Mouse (Mus musculus) layer of hippocampus, postnatal 36 days (tissue): ENCODE data around the gene Slc25a24. TPM values are rescaled to one million over a fixed set of nuclear protein-coding genes. Genes with fewer than 3 reads are reported as not detected.

Experiments
- DNase-seq, 2 experiments: peaks; one replicate each; pipeline ENCODE4 v3.0.0; 2022
- total RNA-seq, 2 experiments: library from RNA; stranded (reverse); gene quantifications; 2 replicates each; pipeline ENCODE4 v1.2.3; 2021

Gene Slc25a24
- 1 to 10 TPM; 2.9 to 3.0 TPM for total RNA-seq

DNA sequence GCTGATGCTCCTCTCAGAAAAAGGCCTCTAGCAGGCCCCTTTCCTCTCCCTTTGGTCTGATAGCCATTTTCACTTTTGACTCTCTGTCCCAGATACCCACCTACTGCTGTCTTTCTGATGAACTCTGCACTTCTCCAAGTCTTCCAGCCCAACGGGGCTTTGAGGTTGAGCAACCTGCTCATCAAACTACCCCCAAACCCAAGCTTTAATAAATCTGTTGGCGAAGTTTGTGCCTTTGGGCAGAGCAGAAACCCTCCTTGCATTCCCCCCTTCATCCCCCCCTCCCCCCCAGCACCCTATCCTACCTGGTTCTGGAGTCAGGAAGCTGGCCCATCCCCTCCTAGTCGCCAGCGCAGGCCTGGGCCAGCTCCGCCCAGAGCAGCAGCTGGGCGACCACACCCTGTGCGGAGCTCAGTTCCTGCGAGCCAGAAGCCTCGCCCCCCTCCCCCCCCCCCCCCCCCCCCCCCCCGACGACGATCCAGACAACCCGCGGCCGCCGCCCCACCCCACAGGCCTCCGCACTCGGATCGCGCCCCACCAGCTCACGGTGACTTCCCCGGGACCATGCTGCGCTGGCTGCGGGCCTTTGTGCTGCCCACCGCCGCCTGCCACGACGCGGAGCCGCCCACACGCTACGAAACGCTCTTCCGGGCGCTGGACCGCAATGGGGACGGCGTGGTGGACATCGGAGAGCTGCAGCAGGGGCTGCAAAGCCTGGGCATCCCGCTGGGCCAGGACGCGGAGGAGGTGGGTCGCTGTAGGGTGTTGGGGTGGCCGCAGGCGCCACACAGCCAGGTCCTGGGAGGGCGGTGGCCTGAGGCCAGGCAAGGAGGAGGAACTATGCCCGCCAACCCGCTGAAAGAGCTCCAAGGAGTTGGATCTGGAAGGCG is at the start of gene Slc25a24:
Gene Slc25a24, plus strand, starts transcription at position 509 of the 890 bp plus-strand sequence.
- peak; percentile 9 to 10 for DNase-seq

DNA sequence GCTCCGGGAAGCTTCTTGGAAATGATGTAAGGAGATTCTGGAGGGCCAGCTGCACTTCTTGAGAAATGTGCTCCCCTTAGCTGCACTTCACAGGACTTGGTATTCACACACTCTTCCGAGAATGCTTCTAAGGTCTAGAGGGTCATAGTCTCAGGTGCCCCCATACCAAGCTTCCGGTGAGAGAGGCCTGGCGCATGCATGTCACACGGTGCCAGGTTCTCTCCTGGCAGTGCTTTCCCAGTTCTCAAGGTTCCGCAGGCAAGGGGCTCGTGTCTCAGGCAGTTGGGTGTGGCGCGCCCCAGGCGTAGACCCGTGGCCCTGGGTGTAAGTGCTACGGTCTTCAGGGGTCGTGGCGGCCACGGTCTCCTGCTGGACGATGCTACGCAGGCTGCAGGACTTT is 42.8 kb upstream of the Slc25a24 start, which contains the start of gene Slc25a54:
Gene Slc25a54, plus strand, starts transcription at position 301 of the 400 bp plus-strand sequence.
- no peak for DNase-seq

DNA sequence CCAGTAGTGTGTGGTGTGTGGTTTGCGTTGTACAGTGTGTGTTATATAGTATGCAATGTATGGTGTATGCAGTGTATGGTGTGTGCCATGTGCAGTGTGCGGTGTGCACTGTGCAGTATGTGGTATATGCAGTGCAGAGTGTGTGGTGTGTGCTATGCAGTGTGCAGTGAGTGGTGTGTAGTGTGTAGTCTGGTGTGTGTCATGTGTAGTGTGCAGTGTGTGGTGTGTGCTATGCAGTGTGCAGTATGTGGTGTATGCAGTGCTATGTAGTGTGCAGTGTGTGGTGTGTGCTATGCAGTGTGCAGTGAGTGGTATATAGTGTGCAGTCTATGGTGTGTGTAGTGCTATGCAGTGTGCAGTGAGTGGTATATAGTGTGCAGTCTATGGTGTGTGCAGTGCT is 38.5 kb upstream of the Slc25a24 start:
- no peak for DNase-seq

DNA sequence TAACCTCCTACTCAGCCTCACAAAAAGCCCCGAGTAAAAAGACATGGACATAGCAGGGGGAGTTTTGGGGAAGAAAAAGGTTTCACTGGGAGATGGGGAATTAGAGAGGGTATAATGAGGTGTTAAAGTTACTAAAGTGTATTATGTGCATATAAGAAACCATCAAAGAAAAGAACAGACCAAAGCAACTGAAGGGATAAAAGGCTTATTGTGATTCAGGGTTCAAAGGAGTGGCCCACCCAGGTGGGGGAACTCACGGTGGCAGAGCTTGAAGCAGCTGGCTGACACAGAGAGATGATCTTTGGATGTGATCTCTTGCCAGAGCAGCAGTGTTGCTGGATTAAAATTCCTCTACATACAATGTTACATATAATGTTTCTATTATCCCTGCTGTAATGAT is 34.5 kb upstream of the Slc25a24 start:
- DNase-seq, result no peak

DNA sequence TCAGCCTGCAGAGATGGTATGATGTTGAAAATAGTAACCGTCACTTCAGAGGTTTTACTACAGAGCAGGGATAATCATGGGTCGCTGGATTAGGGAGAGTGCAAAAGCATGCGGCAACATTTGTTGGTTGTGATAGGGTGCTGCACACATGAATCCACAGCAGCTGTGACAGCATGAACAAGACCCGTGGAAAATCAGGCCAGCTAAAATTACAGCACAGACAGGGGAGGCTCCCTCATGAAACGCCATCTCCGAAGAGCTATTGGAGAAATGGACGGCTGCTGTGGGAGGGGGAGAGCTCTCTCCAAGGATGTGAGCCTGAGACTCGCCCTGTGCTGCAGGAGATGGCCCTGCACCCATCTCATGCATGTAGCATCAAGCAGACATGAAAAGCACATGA is 18.2 kb upstream of the Slc25a24 start:
- no peak for DNase-seq

DNA sequence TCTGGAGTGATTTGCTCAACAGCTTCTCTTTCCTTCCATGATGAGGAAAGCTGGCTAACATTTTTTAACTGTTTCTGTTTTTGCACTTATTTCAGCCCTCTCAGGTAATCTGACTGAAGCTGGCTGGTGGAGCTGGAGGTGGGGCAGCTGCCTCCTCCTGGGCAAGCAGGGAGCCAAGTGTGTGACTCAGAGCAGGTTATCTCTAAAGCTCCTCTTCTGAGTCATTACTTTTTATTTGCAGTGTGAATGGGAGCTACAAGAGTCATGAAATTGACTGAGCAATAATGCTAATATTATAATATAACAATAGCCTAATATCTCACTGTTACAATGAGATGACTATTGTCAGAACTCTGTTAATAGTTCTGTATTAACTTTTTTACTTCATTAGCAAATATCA is 5.8 kb upstream of the Slc25a24 start:
- no peak for DNase-seq

DNA sequence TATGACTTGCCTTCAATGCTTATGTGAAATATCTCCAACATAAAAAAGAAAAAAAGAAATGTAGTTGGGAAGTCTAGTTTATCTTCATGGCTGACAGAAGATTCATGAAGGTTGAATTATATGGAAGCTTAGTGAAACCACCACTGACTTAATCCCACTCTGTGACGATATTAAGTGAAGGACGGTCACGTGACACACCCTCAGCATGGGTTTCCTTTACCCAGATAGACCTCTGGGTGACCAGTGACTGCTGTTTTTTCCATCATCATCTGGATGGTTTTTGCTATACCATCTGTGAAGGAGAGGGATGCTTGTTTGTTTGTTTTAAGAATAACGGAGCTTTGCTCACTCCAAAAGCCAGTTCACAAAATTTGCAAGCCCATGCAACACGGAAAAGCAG is 3.4 kb upstream of the Slc25a24 start:
- DNase-seq, result no peak

DNA sequence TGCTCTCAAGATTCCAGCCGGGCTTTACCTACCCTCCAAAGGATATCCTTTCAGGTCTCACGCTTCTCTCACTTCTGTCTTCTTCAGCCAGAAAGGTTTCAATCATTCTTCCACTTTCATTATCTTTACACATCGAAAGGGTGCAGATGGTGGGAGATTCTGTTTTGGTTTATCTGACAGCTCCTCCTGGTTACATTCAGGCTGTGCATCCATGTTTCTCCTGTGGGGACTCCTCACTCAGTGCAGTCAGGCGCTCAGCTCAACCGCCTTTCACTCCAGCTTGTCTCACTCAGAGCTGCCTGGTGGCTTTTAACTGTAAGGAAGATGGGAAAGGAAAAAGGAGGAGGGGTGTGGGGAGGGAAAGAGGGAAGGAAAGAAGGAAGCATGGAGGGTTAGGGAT is 3.0 kb upstream of the Slc25a24 start:
- DNase-seq, result no peak

DNA sequence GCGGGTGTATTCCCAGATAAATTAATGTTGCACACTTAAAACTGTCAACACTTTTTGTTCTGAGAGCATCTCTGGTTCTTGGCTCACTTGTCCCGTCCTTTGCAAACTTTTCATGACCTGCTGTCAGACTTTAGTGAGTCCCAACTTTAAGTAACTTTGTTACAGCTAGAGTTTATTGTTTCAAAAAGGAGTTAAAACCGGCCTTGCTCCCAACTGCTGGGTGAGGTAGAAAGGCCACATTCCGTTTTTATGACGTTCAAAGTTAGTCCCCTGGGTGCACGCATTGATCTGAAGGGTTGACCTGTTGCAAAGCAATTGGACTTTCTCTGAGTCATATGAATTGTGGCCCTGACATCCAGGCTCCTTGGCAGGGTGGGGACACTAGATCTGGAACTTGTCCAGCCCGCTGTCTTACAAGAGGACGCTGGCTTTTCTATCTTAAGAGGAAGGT is 607 bp downstream of the Slc25a24 start:
- DNase-seq, result no peak

DNA sequence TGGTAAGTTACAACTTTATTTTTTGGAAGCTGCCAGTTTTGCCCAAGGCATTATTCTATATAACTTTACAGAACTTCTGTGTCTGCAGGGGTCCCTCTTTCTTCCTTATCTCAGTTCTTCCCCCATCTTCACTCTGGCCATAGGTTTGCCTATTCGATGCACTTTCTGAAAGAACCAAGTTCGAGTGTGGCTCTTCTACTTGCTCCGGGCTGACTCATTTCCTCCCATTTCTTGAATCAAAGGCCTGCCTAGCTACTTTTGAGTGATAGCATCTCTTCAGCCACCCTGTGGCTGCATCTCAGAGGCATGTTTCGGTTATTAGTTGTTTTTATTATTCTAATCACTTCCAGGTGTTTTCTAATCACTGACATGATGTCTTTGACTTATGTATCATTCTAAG is 1.1 kb downstream of the Slc25a24 start:
- DNase-seq, result no peak

DNA sequence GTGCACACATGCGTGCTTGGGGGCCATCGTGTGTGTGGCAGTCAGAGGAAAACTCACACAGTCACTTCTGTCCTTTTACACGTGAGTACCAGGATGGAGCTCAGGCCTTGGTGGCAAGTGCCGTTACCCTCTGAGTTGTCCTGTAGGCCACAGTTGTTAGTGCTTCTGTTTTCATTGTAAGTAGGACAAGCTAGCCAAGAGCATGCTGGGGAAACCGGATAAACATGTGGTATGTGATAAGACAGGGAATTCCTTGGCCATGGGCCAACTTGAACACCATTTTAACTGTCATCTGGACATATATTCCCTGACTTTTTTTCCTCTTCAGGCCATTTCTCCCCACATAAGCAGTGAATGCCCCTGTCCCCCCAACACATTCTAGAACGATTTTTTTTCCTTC is 2.6 kb downstream of the Slc25a24 start:
- no peak for DNase-seq

DNA sequence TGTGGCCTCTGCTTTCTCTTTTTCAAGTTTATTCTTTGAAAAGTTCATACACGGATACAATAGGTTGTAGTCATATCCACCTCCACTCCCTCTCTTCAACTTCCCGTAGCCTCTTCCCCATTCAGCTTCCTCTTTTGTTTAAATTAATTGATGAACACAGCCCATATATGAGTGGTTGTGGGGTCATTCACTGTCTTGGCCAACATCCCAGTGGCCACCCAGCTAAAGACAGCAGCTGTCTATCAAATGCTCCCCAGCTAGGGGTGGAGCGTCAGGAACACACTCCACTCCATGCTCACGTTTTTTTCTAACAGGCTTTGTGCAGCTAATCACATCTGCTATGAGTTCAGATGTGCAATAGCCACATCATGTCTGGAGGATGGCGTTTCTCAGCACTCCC is 6.8 kb downstream of the Slc25a24 start:
- no peak for DNase-seq

DNA sequence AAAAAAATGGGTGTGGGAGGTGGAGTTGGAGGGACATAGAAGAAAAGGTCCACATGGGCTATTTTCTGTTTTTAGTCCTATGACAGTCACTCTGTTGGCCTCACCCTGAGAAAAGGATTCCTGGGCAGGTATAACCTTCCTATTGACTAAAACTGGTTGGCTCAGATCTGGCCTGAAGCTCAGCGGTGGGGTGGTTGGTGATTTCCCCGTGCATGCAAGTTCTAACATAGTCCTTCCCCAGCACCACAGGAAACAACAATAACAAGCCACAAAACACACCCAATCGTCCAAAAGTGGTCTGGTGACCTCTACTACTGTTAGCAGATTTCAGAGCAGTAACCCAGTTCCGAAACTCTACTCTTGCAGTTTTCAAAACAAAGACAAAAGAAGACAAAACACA is 10.0 kb downstream of the Slc25a24 start:
- DNase-seq, result no peak

DNA sequence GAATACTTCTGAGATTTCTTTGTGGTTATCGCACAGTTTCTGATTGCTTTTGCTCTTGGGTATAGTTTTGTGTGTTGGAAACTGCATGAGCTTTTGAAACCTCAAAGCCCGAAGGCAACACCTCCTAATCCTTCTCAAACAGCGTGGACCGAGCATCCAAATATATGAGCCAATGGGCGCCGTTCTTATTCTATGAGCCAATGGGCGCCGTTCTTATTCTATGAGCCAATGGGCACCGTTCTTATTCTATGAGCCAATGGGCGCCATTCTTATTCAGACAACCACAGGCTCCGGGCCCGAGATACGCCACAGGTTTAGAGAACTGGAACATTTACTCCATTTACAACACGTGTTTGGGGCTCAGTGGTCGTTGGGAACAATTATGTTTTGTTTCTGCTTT is 11.1 kb downstream of the Slc25a24 start:
- DNase-seq, result no peak

DNA sequence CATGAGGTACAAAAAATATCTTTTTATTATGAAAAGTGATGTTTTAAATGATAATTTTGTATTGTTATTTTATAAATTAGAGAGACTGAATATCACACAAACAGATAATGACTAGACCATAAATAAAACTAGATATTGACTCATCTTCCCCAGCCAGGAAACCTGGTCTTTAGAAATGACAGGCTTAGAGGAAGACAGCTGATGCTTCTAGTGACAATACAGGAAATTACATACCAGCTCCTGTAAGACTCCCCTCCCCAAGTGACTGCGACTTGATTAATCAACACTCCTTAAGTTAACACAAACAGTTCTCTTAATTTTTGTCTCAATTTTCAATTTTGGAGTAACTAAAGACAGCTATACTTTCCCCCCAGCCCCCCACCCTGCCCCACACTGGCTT is 12.4 kb downstream of the Slc25a24 start:
- DNase-seq, result no peak

DNA sequence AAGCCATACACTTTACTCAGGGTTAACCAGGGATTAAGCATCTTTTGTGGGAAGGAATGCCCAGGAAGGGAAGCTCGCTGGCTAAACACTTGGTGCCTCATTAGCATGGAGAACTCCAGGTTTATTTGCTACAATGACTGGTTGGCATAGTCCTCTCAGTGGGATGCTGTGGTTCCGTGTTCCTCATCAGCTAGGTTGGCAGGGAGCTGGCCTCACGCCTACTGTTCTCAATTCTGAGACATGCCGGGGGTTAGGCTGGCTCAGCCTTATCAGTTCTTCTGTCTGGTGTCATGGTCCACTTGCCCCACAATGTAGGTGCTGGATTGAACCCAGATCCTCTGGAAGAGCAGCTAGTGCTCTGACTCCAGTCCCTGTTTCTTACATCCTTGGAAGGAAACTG is 29.6 kb downstream of the Slc25a24 start:
- DNase-seq, result no peak

DNA sequence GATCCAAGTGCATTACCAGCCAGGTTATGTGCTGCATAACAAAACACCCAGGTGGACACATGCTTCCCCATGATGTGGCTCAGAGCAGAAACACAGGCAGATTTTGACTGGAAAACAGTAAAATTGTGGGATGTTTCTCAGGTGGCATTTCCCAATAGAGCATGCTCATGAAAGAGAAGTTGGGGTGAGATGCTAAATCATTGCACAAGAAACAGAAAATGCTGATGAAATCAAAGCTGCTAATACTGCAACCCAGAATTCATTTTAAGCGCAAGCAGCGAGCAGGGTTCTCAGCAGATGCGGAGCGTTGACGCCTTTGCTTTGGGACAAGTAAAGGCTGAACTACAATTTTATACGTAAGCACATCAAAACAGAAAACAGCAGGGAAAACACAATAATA is 30.5 kb downstream of the Slc25a24 start:
- DNase-seq, result no peak

DNA sequence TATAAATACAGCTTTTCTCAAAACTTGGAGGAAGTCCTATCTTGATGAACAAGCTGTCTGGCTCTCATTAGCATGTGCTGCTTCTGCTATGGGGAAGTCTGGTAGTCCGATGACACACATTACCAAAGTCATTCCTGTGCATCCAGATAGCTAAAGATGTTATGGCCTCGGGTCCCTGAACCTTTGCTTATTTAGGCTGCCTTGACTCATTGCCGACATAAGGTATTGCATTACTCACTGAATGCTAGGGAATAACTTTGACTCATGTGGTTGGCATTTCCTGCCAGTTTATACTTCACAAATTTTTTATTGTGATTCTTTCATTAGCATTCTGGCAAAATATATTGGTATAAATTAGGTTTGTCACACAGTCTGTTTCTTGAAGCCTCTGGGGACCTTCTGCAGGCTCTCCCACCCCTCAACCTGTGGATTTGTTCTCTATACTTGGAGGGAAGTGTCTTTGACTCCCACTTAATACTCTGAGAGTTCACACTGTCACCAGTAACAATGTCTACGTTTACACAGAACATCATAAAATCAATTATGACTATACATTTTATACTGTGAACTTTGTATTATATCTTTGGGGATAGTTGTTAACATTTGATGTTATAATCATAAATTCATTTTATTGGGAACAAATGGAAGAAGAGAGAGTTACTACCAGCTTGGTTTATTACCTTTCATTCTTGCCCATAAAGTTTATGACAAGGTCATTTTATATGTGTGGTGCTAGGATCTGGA is 33.1 kb downstream of the Slc25a24 start:
- DNase-seq, result no peak

DNA sequence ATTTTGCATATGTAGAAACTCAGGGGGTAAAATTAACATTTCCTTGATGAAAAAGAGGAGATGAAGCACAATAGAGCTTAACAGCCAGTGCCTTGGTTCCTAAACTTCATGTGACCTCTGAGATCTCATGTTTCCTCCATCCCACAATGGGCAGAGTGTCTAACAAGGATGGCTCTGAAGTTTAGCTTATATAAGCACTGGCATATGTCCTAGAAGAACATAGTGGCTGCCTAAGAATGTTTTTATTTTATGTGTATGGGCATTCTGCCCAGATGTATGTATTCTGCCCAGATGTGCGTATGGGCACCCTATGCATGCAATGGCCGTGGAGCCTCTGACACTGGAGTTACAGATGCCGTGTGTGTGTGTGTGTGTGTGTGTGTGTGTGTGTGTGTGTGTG is 34.5 kb downstream of the Slc25a24 start:
- DNase-seq, result no peak

DNA sequence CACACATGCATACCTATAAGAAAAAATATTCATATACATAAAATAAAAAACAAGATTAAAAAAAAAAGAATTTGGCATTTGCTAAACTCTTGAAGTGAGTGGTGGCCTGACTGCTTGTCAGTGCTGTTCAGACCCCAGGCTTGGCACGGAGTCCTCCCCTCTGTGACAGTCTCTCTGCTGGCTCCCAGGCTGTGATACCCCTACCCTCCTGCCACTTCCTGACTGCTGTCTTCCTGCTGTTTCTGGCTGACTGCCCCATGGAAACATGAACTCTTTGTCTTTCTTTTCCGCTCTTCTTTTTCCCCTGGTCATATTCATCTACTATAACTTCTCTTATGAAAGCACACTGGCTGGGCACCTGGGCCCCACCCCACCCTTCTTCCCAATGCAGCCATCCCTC is 41.1 kb downstream of the Slc25a24 start:
- DNase-seq, result no peak

DNA sequence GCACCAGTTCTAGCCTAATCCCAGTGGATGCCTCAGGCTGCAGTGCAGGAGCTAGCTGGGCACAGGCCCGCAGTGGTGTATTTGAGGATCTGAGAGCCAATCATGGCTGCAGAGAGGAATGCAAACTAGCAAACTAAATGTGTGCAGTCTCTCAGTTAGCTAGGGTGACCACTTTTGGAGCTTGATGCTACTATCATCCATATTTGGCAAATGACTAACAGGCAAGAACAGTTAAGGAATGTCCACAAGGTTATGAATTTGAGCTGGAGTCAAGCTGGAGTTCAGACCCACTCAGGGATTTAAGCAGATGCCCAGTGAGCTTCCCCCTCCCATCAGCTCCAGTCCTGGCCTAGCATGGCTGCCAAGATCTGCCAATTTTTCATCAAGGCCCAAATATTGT is 41.7 kb downstream of the Slc25a24 start:
- no peak for DNase-seq

DNA sequence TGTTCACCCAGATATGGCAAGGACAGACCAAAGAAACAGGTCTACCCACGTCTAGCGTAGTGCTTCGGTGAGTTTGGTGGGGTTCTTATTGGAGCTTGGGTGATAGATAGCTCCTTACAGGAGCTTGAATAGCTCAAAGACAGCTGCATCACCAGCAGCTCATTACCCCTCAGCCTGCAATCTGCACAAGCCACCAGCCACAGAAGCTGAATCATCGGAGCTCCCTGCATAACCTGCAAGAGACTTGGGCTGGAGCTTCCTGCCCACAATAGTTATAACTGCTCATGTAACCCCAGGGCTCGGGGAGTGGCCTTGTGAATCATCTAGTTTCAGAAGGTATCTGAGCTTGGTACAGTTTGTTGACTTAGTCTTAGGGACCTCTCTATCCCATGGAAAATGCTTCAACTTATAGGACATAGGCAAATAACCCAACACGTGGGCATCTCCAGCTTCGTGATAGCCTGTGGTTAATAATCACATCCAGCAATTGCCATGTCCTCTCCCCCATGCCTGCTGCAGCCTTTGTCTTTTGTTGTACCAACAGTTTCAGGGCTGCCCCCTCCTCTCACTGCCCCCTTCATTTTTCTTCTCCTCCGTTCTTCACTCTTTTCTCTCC is 42.4 kb downstream of the Slc25a24 start:
- no peak for DNase-seq

DNA sequence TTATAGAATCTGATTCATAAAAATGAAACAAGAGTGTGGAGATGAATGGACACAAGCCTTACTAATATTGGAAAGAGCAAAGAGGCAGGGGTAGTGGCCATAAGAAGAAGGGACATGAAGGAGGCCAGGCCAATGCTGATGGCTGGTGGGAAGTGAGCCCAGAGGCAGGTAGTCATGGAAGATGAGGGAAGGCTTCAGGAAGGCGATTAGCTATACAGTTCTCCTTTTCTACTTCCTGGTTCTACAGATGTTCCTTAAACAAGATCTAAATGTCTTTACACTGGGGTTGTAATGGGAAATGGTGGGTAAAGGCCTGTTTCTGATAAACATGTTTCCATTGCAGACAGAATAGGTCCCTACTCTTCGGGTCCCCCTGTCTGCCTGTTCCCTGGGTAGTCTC is 46.2 kb downstream of the Slc25a24 start:
- no peak for DNase-seq
